Comparison of ENCODE assay signal across 11 mouse cellular contexts in genomic region chr1:85687346-85687745, GRCm38 (mm10). TPM values are rescaled to one million over a fixed set of nuclear protein-coding genes. Genes with fewer than 3 reads are reported as not detected.
DNase-seq lines count a peak whose midpoint lies in the region; ATAC-seq lines count a peak whose summit lies in the region.
"Had no signal": no experiment of that assay in that cellular context is flagged by ENCODE, and none has a peak within 500 bp of the region (broad histone marks: within the 10 kb centered on the region; RNA-seq: fewer than 3 reads in every experiment).

No protein-coding gene starts in this region.

- DNase-seq in heart, adult 11 months, result peak; percentile 85
- no peak for DNase-seq in heart, adult 18-20 months
- peak; percentile 20 for DNase-seq in embryonic facial prominence, embryonic 11.5 days (ENCODE audit: low spot score)
- DNase-seq in naive thymus-derived CD4-positive, alpha-beta T cell, adult 2 months (ENCODE audit: low read depth), result peak; percentile 88
- DNase-seq in thymus, postnatal 25 days, result peak; percentile 76
- no peak for DNase-seq in gastrocnemius, postnatal 36 days
- no peak for DNase-seq in left cerebral cortex, adult 18-20 months (ENCODE audit: low spot score in 2 of 2)
- DNase-seq in kidney, adult 18-20 months, result no peak

- no peak overlapping the region for H3K27ac ChIP-seq in embryonic facial prominence, embryonic 11.5 days (replicated peaks; ENCODE audit: low read depth, low read length)
- H3K27ac ChIP-seq: heart, embryonic 15.5 days had no signal

- H3K4me1 ChIP-seq in embryonic facial prominence, embryonic 11.5 days (ENCODE audit: control insufficient read depth, insufficient read depth, low read length), result no peaks in the 10 kb centered on the region

- H3K36me3 ChIP-seq in embryonic facial prominence, embryonic 11.5 days (replicated peaks; ENCODE audit: control insufficient read depth, insufficient read depth, low read depth, low read length), result no peaks in the 10 kb centered on the region
- H3K36me3 ChIP-seq: heart, embryonic 15.5 days had no signal

- H3K9me3 ChIP-seq in embryonic facial prominence, embryonic 11.5 days (replicated peaks; ENCODE audit: control insufficient read depth, low read length), result no peaks in the 10 kb centered on the region
- H3K9me3 ChIP-seq: heart, embryonic 15.5 days had no signal

- no peak overlapping the region for H3K9ac ChIP-seq in embryonic facial prominence, embryonic 11.5 days (replicated peaks; ENCODE audit: low read length)
- H3K9ac ChIP-seq: heart, embryonic 15.5 days had no signal

- no peak overlapping the region for H3K4me3 ChIP-seq in embryonic facial prominence, embryonic 11.5 days (ENCODE audit: low read depth, low read length)
- H3K4me3 ChIP-seq: heart, embryonic 15.5 days had no signal

- H3K4me2 ChIP-seq in embryonic facial prominence, embryonic 11.5 days (ENCODE audit: low read depth, low read length), result no peak overlapping the region; the same call in 1 of the 2 replicates
- H3K4me2 ChIP-seq: heart, embryonic 15.5 days had no signal

- intact Hi-C loops in gastrocnemius, postnatal 36 days (cut with DNase I), result no loop called here

- no peak for ATAC-seq in embryonic facial prominence, embryonic 11.5 days (replicated peaks; ENCODE audit: insufficient number of reproducible peaks, low FRiP score, low TSS enrichment, low read depth)

- no peaks in the 10 kb centered on the region for H3K27me3 ChIP-seq in embryonic facial prominence, embryonic 11.5 days (ENCODE audit: control insufficient read depth, insufficient read depth, low read length)
- H3K27me3 ChIP-seq: heart, embryonic 15.5 days had no signal

- WGBS in embryonic facial prominence, embryonic 11.5 days, result 39% methylated on average over 5 of the region's 5 CpGs

RNA-seq across cellular contexts. Expression of gene Sp100, which starts 37.6 kb away (rescaled TPM):
- total RNA-seq in heart, adult 18-20 months (2021), result 10 to 100 TPM; 19.6 to 20.4 TPM
- polyA plus RNA-seq in embryonic facial prominence, embryonic 11.5 days (2014; fragmentation: Nextera tagmentation; extraction: Ambion mirVana), result 0.25 and 0.54 TPM in 2 replicates
- total RNA-seq in gastrocnemius, postnatal 36 days (2021), result 1 to 10 TPM; 4.3 to 5.8 TPM
- 1 to 10 TPM; 2.7 to 3.2 TPM for total RNA-seq in left cerebral cortex, adult 18-20 months (2021)
- polyA plus RNA-seq: C2C12; neural tube, embryonic 14.5 days had no signal

Comparison
In these comparisons a context has a peak if more than half of its experiments do, and no peak if none do; other contexts are left out.
1. DNase-seq: peak in heart, adult 11 months (single experiment), embryonic facial prominence, embryonic 11.5 days (single experiment), naive thymus-derived CD4-positive, alpha-beta T cell, adult 2 months (single experiment) and thymus, postnatal 25 days (single experiment); none in heart, adult 18-20 months (0 of 2), gastrocnemius, postnatal 36 days (0 of 2), left cerebral cortex, adult 18-20 months (0 of 2) and kidney, adult 18-20 months (single experiment).